Mouse (Mus musculus) embryonic fibroblast, embryonic 13.5 days (primary cell): ENCODE results near the gene Lsm11. TPM values are rescaled to one million over a fixed set of nuclear protein-coding genes. Genes with fewer than 3 reads are reported as not detected.

Experiments used
- H3K27ac ChIP-seq: 2 replicates; pipeline ENCODE4 v1.5.1; 2012; ENCODE audit warnings: low read length, control low read depth, inconsistent platforms; ENCODE audit not compliant: insufficient read depth
- H3K4me1 ChIP-seq: 2 replicates; pipeline ENCODE4 v1.6.1; 2011; ENCODE audit warnings: low read length; ENCODE audit not compliant: control insufficient read depth, insufficient read depth
- H3K4me3 ChIP-seq: 2 replicates; pipeline ENCODE4 v1.5.1; 2011; ENCODE audit warnings: mild to moderate bottlenecking, control low read depth, low read length; ENCODE audit not compliant: insufficient read depth
- CTCF ChIP-seq: IDR thresholded peaks from 2 replicates; pipeline ENCODE4 v1.5.1; 2011; ENCODE audit warnings: mild to moderate bottlenecking, control low read depth, low read length, moderate library complexity, borderline replicate concordance; ENCODE audit not compliant: insufficient read depth
- POLR2A ChIP-seq: IDR thresholded peaks from 2 replicates; pipeline ENCODE4 v1.6.1; 2011; ENCODE audit warnings: low read depth, mild to moderate bottlenecking, control low read depth, low read length, moderate library complexity
- polyA plus RNA-seq: library from polyadenylated mRNA; stranded (reverse); fragments of >200 nt; gene quantifications from 2 replicates; pipeline ENCODE4 v1.2.4, GENCODE M21; 2011; ENCODE audit warnings: low read depth; ENCODE audit not compliant: missing spikeins, insufficient read length

The Lsm11 gene
- 6.8 and 7.9 TPM in 2 replicates for polyA plus RNA-seq

DNA sequence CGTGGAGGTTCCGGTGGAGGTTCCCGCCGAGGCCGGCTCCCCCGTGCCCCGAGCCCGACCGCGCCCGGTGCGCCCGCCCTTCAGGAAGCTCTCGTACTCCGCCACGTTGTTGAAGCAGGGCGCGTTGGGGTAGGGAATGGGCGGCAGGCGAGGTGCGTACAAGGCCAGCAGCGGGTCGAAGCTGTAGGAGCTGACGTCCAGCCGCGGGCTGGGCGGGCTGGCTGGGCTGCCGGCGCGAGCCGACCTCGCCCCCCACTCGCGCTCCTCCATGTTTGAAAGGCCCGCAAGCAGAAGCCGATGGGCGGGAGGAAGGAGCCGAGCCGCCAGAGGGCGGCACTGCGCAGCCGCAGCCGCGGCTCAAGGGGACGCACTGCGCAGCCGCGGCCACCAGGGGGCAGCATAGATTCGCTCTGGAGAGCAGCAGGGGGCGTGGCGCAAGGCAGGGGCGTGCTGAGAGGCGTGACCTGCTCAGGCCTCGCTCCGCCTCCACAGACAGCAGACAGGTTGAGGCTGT is at the start of gene Lsm11:
Gene Lsm11 (minus strand): TSS at position 293 of the 514 bp plus-strand sequence.
- Histone ChIP-seq H3K4me1 (peaks cover 5% of the 10 kb centered on the region), H3K4me3 (peak within 1 kb of the TSS; percentile 84), H3K27ac (no peak within 1 kb of the TSS)
- peak; percentile 98 for TF ChIP-seq CTCF
- TF ChIP-seq POLR2A = no peak; the same call in 1 of the 2 replicates

DNA sequence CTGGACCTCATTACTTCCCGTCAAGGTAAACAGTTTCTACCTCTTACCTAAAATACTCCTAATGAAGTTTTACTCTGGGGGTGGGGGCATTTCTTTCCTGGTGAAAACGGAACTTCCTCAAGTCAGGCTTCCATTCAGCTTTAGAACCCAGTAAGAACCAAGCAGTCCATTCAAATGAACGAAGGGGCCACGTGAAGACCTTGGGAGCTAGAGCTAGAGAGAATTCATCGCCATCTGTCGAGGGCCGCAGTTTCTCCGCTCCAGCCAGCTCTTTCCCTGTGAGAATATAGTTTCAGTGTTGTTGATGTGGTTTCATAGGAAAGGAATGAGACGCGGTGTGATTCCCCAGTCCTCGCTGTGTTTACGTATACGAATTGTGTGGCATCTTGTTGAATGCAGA is 47.4 kb upstream of the Lsm11 start:
- Histone ChIP-seq H3K4me1 (no peaks in the 10 kb centered on the region), H3K27ac (no peak overlapping the region), H3K4me3 (no peak overlapping the region)
- TF ChIP-seq CTCF (no peak), POLR2A (no peak)

DNA sequence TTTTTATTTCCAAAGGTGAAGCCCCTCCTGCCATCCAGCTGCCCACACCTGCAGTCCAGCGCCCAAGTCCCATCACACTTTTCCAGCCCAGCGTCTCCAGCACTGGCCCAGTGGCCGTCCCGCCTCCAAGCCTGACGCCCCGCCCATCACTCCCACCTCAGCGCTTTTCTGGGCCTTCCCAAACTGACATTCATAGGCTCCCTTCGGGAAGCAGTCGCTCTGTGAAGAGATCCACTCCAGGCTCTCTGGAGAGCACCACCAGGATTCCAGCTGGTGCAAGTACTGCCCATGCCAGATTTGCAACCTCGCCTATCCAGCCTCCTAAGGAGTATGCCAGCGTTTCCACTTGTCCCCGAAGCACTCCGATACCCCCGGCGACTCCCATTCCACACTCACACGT is 46.9 kb upstream of the Lsm11 start:
- H3K4me3 ChIP-seq = no peak overlapping the region
- H3K27ac ChIP-seq = no peak overlapping the region
- TF ChIP-seq POLR2A (no peak), CTCF (no peak)
- no peaks in the 10 kb centered on the region for H3K4me1 ChIP-seq

DNA sequence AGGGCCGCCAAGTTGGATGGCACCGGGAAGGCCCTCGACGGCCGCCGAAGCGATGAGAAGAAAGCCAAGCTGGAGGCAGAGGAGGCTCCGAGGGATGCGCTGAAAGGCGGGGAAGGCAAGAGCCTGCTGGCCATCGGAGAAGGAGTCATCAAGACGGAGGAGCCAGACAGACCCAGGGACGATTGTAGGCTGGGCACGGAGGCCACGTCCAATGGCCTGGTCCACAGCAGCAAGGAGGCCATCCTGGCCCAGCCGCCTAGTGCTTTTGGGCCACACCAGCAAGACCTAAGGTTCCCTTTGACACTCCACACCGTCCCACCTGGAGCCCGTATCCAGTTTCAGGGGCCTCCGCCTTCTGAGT is 36.1 kb upstream of the Lsm11 start:
- TF ChIP-seq POLR2A = no peak
- TF ChIP-seq CTCF = no peak
- Histone ChIP-seq H3K27ac (no peak overlapping the region), H3K4me3 (peak overlapping the region; percentile 4; the same call in 1 of the 2 replicates), H3K4me1 (no peaks in the 10 kb centered on the region)

- H3K4me3 ChIP-seq = peak within 1 kb of the TSS; percentile 4; the same call in 1 of the 2 replicates
These were observed 35.5 kb upstream of the Lsm11 start, which contains the start of gene Sox30 for GRCm38 (mm10) chr11:45979946-45980892. Gene Sox30 (plus strand): TSS chr11:45980310.

GRCm38 (mm10) chr11:45976061-45976460 is 31.3 kb upstream of the Lsm11 start:
- no peak overlapping the region for H3K27ac ChIP-seq
- H3K4me1 ChIP-seq = peaks cover 4% of the 10 kb centered on the region; the same call in 1 of the 2 replicates
- H3K4me3 ChIP-seq = no peak overlapping the region
- TF ChIP-seq CTCF = no peak
- no peak for TF ChIP-seq POLR2A

More at GRCm38 (mm10) chr11:45979946-45980892, 35.5 kb upstream of the Lsm11 start, which contains the start of gene Sox30:
- TF ChIP-seq POLR2A = peak; percentile 44; the same call in 1 of the 2 replicates
- TF ChIP-seq CTCF = no peak
- H3K4me1 ChIP-seq = no peaks in the 10 kb centered on the region
- H3K27ac ChIP-seq = no peak within 1 kb of the TSS

DNA sequence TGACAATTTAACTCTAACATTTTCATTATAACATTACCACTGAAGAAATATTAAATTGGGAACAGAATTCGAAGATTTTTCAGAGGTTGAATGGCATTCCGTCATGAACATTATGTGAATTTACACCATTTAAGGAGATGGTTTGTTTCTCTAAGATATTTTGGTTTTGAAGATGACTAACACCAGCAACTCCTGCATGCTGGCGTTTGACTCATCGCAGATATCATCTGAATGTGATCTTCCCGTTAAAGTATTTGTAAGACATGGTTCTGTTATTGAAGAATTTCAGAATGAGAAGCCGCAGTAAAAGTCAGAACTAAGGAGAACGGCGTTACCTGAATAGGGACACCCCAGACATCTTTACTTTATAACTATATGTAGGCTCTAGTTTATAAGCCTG is 29.7 kb upstream of the Lsm11 start:
- TF ChIP-seq POLR2A (no peak), CTCF (no peak)
- H3K4me1 ChIP-seq = peaks cover 4% of the 10 kb centered on the region; the same call in 1 of the 2 replicates

GRCm38 (mm10) chr11:45973635-45974034 is 28.9 kb upstream of the Lsm11 start:
- H3K4me3 ChIP-seq = no peak overlapping the region
- H3K4me1 ChIP-seq = peaks cover 4% of the 10 kb centered on the region; the same call in 1 of the 2 replicates
- no peak for TF ChIP-seq POLR2A
- no peak for TF ChIP-seq CTCF
- peak overlapping the region; percentile 64 for H3K27ac ChIP-seq

More for the DNA sequence above, 29.7 kb upstream of the Lsm11 start:
- peak overlapping the region; percentile 73 for H3K27ac ChIP-seq
- no peak overlapping the region for H3K4me3 ChIP-seq

DNA sequence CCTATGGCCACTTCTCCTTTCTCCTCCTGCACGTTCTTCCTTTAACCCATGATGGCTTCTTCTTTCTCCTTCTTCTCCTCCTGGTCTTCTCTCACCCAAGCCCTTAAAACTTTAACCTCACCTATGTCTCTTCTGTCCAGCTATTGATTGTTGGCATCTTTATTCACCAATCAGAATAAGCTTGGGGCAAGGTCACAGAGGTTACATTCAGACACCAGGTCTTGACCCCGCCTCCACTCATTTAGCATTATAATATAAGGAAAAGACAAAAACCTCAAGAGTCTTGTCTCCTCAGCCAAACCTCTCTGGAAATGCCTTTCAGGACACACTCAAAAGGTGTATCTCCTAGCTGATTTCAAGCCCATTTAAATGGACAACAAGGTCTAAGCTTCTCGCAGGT is 23.7 kb upstream of the Lsm11 start:
- Histone ChIP-seq H3K4me1 (no peaks in the 10 kb centered on the region), H3K27ac (no peak overlapping the region), H3K4me3 (no peak overlapping the region)
- TF ChIP-seq CTCF (no peak), POLR2A (no peak)
